Mouse (Mus musculus) C2C12 (cell line): ENCODE measurements around the gene Csf3r. TPM values are rescaled to one million over a fixed set of nuclear protein-coding genes. Genes with fewer than 3 reads are reported as not detected.

Experiments used
- H3K27me3 ChIP-seq: one replicate; pipeline ENCODE4 v1.6.1; 2011; ENCODE audit not compliant: control insufficient read depth, insufficient read depth, insufficient read length
- H3K36me3 ChIP-seq: one replicate; pipeline ENCODE4 v1.6.1; 2011; ENCODE audit not compliant: control insufficient read depth, insufficient read depth
- H3K4me3 ChIP-seq: one replicate; pipeline ENCODE4 v1.5.1; 2011; ENCODE audit warnings: mild to moderate bottlenecking, control low read depth; ENCODE audit not compliant: poor library complexity, insufficient read depth, severe bottlenecking
- H3K79me2 ChIP-seq: one replicate; pipeline ENCODE4 v1.6.1; 2011; ENCODE audit not compliant: control insufficient read depth, insufficient read depth
- H3K79me3 ChIP-seq: one replicate; pipeline ENCODE4 v1.6.1; 2011; ENCODE audit warnings: low read depth, control low read depth
- H3ac ChIP-seq: one replicate; pipeline ENCODE3; 2011; ENCODE audit warnings: low read depth; ENCODE audit not compliant: control insufficient read depth, insufficient read length
- CEBPB ChIP-seq: IDR thresholded peaks from one replicate; pipeline ENCODE4 v1.6.1; 2011; ENCODE audit warnings: low read depth, mild to moderate bottlenecking, control low read depth, moderate library complexity
- CTCF ChIP-seq: IDR thresholded peaks from one replicate; pipeline ENCODE4 v1.5.1; 2011; ENCODE audit not compliant: control insufficient read depth, insufficient read depth, insufficient read length
- FOSL1 ChIP-seq: IDR thresholded peaks from one replicate; pipeline ENCODE4 v1.8.0; 2011; ENCODE audit warnings: mild to moderate bottlenecking, low read length; ENCODE audit not compliant: poor library complexity, insufficient read depth, severe bottlenecking
- MAX ChIP-seq: IDR thresholded peaks from one replicate; pipeline ENCODE4 v1.6.1; 2011; ENCODE audit warnings: mild to moderate bottlenecking, control low read depth
- MYOD1 ChIP-seq: IDR thresholded peaks from one replicate; pipeline ENCODE4 v1.6.1; 2011; ENCODE audit warnings: low read depth; ENCODE audit not compliant: control insufficient read depth, insufficient read length
- MYOG ChIP-seq: IDR thresholded peaks from one replicate; pipeline ENCODE4 v1.6.1; 2011; ENCODE audit not compliant: control insufficient read depth, insufficient read length; ENCODE audit errors: extremely low read depth
- USF1 ChIP-seq: IDR thresholded peaks from one replicate; pipeline ENCODE4 v1.6.1; 2011; ENCODE audit warnings: low read depth, mild to moderate bottlenecking, control low read depth, moderate library complexity
- polyA plus RNA-seq: library from polyadenylated mRNA; unstranded; fragments of >200 nt; fragmentation: generic; extraction: Trizol; gene quantifications from one replicate; pipeline ENCODE4 v1.2.1, GENCODE M21; 2012; ENCODE audit warnings: missing spikeins

Gene Csf3r
- polyA plus RNA-seq, 1 experiment: not detected

- Histone ChIP-seq H3K79me2 (no peaks in the 10 kb centered on the region), H3K4me3 (no peak overlapping the region), H3K79me3 (no peaks in the 10 kb centered on the region), H3K36me3 (no peaks in the 10 kb centered on the region), H3K27me3 (no peaks in the 10 kb centered on the region), H3ac (no peak overlapping the region)
- TF ChIP-seq CTCF: no peak
- TF ChIP-seq USF1: no peak
- no peak for TF ChIP-seq CEBPB
- no peak for TF ChIP-seq MYOG
- no peak for TF ChIP-seq FOSL1
- no peak for TF ChIP-seq MYOD1
- no peak for TF ChIP-seq MAX
Measured at GRCm38 (mm10) chr4:126090101-126090847, 65.9 kb downstream of the Csf3r start.

- Histone ChIP-seq H3K36me3 (no peaks in the 10 kb centered on the region), H3K79me3 (no peaks in the 10 kb centered on the region), H3K27me3 (no peaks in the 10 kb centered on the region), H3ac (no peak overlapping the region), H3K4me3 (no peak overlapping the region), H3K79me2 (no peaks in the 10 kb centered on the region)
- no peak for TF ChIP-seq USF1
- no peak for TF ChIP-seq FOSL1
- TF ChIP-seq CTCF: no peak
- TF ChIP-seq MYOD1: no peak
- TF ChIP-seq MAX: no peak
- TF ChIP-seq CEBPB: no peak
- no peak for TF ChIP-seq MYOG
Measured at GRCm38 (mm10) chr4:126090848-126091124, 66.4 kb downstream of the Csf3r start.

- no peaks in the 10 kb centered on the region for H3K79me3 ChIP-seq
- H3K4me3 ChIP-seq: no peak overlapping the region
- no peaks in the 10 kb centered on the region for H3K27me3 ChIP-seq
- no peak for TF ChIP-seq MYOD1
- TF ChIP-seq MYOG: no peak
- no peak for TF ChIP-seq MAX
- TF ChIP-seq CTCF: no peak
- TF ChIP-seq USF1: no peak
- no peak for TF ChIP-seq FOSL1
- TF ChIP-seq CEBPB: no peak
- no peaks in the 10 kb centered on the region for H3K36me3 ChIP-seq
- no peak overlapping the region for H3ac ChIP-seq
- peaks cover 3% of the 10 kb centered on the region for H3K79me2 ChIP-seq
Measured at GRCm38 (mm10) chr4:126091873-126092272, 67.5 kb downstream of the Csf3r start.

Other genes starting within 250 kb of the Csf3r start
- gene Mrps15, start 22.4 kb downstream of the Csf3r start, polyA plus RNA-seq: 82.9 TPM
- 11.1 TPM for gene Oscp1, start 34.0 kb downstream of the Csf3r start, polyA plus RNA-seq
- gene Lsm10, start 72.1 kb downstream of the Csf3r start, polyA plus RNA-seq: 37.9 TPM
- gene Stk40, start 79.4 kb downstream of the Csf3r start, polyA plus RNA-seq: 11.0 TPM
- gene Eva1b, start 123.2 kb downstream of the Csf3r start, polyA plus RNA-seq: 51.6 TPM
- 0.27 TPM for gene Sh3d21, start 138.9 kb downstream of the Csf3r start, polyA plus RNA-seq
- 85.7 TPM for gene Thrap3, start 178.2 kb downstream of the Csf3r start, polyA plus RNA-seq
- 130 TPM for gene Map7d1, start 231.8 kb downstream of the Csf3r start, polyA plus RNA-seq
- gene Trappc3, start 237.8 kb downstream of the Csf3r start, polyA plus RNA-seq: 110 TPM